Mouse (Mus musculus) lung, postnatal 0 days (tissue): Measurements from ENCODE around the gene Alkbh5.

ENCODE experiments used
- CTCF ChIP-seq: IDR thresholded peaks from 2 replicates; pipeline ENCODE4 v1.5.1; 2016; ENCODE audit warnings: antibody characterized with exemption, mild to moderate bottlenecking
- EP300 ChIP-seq: IDR thresholded peaks from 2 replicates; pipeline ENCODE4 v1.6.1; 2016; ENCODE audit warnings: antibody characterized with exemption, mild to moderate bottlenecking, control low read depth

DNA sequence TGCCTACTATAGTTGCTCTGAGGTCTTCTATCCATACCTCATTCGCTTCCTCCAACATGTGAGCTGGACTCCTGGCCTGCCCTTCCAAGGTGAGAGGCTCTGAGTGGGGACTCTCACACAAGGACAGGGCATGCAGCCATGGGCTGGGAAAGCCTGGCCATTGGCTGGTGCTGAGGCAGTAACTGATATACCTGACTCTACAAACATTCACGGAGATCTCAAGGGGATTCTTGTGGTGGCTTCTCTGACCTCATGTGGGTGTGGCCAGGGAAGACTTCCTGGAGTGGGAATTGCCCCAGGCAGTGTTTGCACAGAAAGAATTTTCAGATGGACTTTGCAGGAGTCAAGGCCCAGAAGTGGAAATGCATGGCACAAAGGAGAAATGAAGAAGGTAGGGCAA lies 21.2 kb upstream of the Alkbh5 start:
- TF ChIP-seq CTCF (no peak), EP300 (no peak)
